Mouse (Mus musculus): Measurements from ENCODE around the gene Gm17087. TPM values are rescaled to one million over a fixed set of nuclear protein-coding genes. Genes with fewer than 3 reads are reported as not detected.
A peak's percentile ranks its signal among the peaks of the same experiment; 100 is the strongest.

Gm17087 gene
- total RNA-seq, 2 experiments from 2014 or later: not detected

GRCm38 (mm10) chr17:8541974-8542538, 24.7 kb downstream of the Gm17087 start:
- DNase-seq: no peak

- no peak for DNase-seq
Observed at GRCm38 (mm10) chr17:8538102-8538501, 28.6 kb downstream of the Gm17087 start.

- DNase-seq: no peak
Observed at GRCm38 (mm10) chr17:8536522-8536921, 30.2 kb downstream of the Gm17087 start.

- no peak for DNase-seq
Observed at GRCm38 (mm10) chr17:8533828-8534227, 32.9 kb downstream of the Gm17087 start.

GRCm38 (mm10) chr17:8532609-8533008, 34.1 kb downstream of the Gm17087 start:
- no peak for DNase-seq

- no peak for DNase-seq
Observed at GRCm38 (mm10) chr17:8528641-8529040, 38.1 kb downstream of the Gm17087 start.

DNA sequence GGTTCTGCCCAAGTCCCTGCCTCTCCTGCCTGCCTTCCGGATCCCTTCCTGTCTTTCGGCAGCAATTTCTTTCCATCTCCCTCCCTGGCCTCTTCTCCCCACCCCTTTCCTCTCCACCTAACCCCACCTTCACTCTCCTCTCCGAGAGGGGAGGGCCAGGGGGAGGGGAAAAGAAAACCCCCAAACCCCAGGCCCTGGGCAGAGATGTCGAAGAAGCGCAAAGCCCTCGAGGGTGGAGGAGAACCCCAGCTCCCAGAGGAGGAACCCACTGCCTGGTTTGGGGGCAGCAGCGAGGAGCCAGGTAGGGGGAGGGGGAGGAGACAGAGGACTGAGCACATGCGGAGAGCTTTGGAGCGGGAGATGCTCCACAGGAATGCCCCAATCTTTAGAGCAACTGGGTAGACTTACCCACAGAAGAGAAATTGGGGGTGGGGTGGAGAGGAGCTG, 39.9 kb downstream of the Gm17087 start:
- DNase-seq: no peak

GRCm38 (mm10) chr17:8525971-8526740, 40.6 kb downstream of the Gm17087 start:
- peak; percentile 20 for DNase-seq

GRCm38 (mm10) chr17:8525225-8525721, 41.5 kb downstream of the Gm17087 start, which contains the start of gene Pde10a:
TSS of gene Pde10a (plus strand) at chr17:8525372.
- peak; percentile 49 for DNase-seq

- peak; percentile 90 for DNase-seq
Observed at GRCm38 (mm10) chr17:8524387-8525165, 42.2 kb downstream of the Gm17087 start.

DNA sequence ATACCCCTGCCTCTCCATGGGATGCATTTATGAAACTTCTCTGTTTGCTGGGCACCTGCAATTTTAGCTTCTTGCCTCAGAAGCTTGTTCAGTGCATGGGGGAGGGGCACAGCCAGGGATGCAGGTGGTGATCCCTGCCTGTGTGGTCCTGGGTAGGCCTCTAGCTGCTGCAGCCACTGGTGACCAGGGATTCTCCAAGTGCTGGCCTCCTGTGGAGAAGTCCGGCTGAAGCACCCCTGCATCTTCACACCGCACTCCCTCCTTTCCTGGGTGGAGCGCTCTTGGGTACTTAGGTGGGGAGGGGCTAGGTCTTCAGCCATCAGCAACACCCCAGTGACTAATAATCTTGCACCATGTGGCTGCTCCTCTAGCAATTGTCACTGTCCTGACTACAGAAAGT, 42.8 kb downstream of the Gm17087 start:
- DNase-seq: peak; percentile 16

- DNase-seq: no peak
Observed at GRCm38 (mm10) chr17:8516006-8516405, 50.7 kb downstream of the Gm17087 start.

Other genes with a start within 250 kb of the Gm17087 start
- gene Prr18, start 229.5 kb downstream of the Gm17087 start, total RNA-seq (2021): under 1 TPM; 0.17 to 0.18 TPM
- under 1 TPM; 0.48 to 0.56 TPM for gene T2, start 211.0 kb downstream of the Gm17087 start, total RNA-seq (2021)
- gene T, start 132.5 kb downstream of the Gm17087 start, total RNA-seq (2021): not detected
- gene Pde10a, start 41.6 kb downstream of the Gm17087 start, total RNA-seq (2021): 1 to 10 TPM; 5.5 to 8.1 TPM